Mouse (Mus musculus) liver, adult 2 months (tissue): ENCODE results near the gene Acpp.

Source experiments
- CTCF ChIP-seq: fragments of 200-500 bp; IDR thresholded peaks from 2 replicates; pipeline ENCODE4 v1.5.1; 2011; ENCODE audit warnings: low read depth, low read length, control low read depth
- POLR2A ChIP-seq: fragments of 200-500 bp; IDR thresholded peaks from 2 replicates; pipeline ENCODE4 v1.6.1; 2011; ENCODE audit warnings: low read length, control low read depth; ENCODE audit not compliant: insufficient read depth; ENCODE audit errors: extremely low read depth

DNA sequence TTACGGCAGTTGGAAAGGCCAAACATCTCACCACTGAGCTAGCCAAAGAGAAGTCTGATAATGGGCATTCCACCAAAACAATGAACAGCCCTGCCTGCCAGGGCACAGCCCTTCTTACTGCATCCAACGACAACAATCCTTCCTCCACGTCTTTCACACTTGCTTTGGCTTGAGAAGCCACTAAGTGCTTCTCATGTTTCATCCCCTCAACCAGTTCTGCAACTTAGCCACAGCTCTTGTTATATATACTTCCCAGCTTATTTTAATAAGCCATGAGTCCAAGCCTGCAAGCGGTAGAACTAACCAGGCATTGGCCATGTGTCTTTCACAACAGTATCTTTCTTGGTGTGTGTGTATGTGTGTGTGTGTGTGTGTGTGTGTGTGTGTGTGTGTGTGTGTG, 8.9 kb downstream of the Acpp start:
- TF ChIP-seq CTCF, result no peak
- no peak for TF ChIP-seq POLR2A
